Mouse (Mus musculus) adrenal gland, adult 8-10 months (tissue): ENCODE results near the gene Smpd4. TPM values are rescaled to one million over a fixed set of nuclear protein-coding genes. Genes with fewer than 3 reads are reported as not detected.
"Not testable (repeated sequence)": the region's sequence is repeated elsewhere in the genome, so short reads cannot be mapped to it uniquely, and the experiment has no call there.

ENCODE experiments used
- DNase-seq: peaks from one replicate; pipeline ENCODE4 v3.0.0; 2022
- total RNA-seq, 4 experiments: library from RNA; stranded (reverse); gene quantifications; 2 replicates each; pipeline ENCODE4 v1.2.4; 2022

The Smpd4 gene
- 10 to 100 TPM; 33.4 to 48.2 (median 40.4) TPM for total RNA-seq

GRCm38 (mm10) chr16:17619198-17620105, at the start of gene Smpd4:
Gene Smpd4 (plus strand): TSS chr16:17619354.
- peak; percentile 78 for DNase-seq

- peak; percentile 42 for DNase-seq
Measured at GRCm38 (mm10) chr16:17575870-17576824, 43.0 kb upstream of the Smpd4 start.

- no peak for DNase-seq
Measured at GRCm38 (mm10) chr16:17576825-17577215, 42.3 kb upstream of the Smpd4 start.

- DNase-seq = no peak
Measured at GRCm38 (mm10) chr16:17583064-17583463, 36.1 kb upstream of the Smpd4 start, which contains the start of gene Slc7a4. Gene Slc7a4 (minus strand): TSS chr16:17583214.

GRCm38 (mm10) chr16:17584555-17584954, 34.6 kb upstream of the Smpd4 start:
- DNase-seq = peak; percentile 23

- no peak for DNase-seq
Measured at GRCm38 (mm10) chr16:17590731-17591130, 28.4 kb upstream of the Smpd4 start.

- DNase-seq = no peak
Measured at GRCm38 (mm10) chr16:17600944-17601562, 18.1 kb upstream of the Smpd4 start.

DNA sequence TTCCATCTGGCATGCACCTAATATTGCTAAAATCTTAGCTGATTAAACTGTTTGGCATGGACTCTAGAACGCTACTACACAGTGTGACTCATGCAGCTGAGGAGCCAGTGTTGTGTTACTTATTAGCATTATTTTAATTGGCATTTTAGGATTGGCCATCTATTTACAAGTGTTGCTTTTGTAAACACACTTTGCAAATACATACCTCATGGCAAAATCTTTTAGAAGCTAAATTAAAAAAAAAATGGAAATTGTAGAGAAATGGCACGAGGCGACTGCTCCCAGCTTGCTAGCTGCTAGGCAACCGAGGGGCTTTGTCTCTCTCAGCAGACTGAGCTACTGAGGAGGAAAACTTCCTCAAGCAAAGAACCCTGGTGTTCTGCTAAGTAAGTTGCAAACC, 14.2 kb upstream of the Smpd4 start:
- DNase-seq = no peak

DNA sequence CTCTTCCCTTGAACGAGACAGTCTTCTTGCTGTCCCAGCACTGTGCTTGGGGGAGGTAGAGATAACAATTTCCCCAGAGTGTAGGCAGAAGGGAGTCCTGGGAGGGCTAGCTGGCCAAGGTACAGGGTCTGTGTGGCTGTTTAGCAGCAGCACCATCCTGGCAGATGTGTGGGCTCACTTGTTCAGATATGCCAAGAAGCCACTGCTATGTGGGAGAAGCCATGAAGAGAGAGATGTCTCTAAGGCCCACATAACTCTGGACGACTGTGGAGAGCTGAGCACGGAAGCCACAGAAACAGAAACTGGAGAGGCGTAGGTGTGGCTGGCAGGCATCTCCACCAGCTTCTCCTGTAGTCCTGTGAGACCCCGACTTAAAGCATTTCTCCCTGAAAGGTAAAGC, 13.5 kb upstream of the Smpd4 start:
- DNase-seq = no peak

- DNase-seq = no peak
Measured at GRCm38 (mm10) chr16:17611383-17611782, 7.8 kb upstream of the Smpd4 start.

DNA sequence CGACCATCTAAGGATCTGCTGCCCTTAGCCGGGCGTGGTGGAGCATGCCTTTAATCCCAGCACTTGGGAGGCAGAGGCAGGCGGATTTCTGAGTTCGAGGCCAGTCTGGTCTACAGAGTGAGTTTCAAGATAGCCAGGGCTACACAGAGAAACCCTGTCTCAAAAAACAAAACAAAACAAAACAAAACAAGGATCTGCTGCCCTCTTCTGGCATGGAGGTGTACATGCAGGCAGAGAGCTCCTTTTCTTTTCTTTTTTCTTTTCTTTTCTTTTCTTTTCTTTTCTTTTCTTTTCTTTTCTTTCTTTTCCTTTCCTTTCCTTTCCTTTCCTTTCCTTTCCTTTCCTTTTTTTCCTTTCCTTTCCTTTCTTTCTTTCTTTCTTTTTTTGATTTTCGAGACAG, 4.4 kb upstream of the Smpd4 start:
- not testable (repeated sequence) for DNase-seq

DNA sequence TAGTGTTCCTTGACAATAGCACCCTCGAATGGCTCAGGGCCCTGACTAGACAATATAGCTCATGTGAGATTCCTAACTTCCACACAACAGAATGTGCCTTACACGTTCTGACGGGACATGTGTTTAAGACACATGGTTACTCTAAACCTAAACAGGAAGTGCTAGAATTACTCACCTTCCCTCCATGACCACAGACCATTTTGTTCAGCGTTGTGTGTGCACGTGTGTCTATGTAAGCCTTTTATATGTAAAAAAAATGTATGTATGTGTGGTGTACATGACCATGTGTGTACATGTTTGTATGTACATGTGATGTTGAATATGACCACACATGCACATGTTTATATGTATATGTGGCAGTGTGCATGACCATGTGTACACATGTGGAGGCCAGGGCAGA, 2.9 kb upstream of the Smpd4 start:
- DNase-seq = no peak

GRCm38 (mm10) chr16:17617922-17618565, 1.1 kb upstream of the Smpd4 start:
- no peak for DNase-seq

GRCm38 (mm10) chr16:17621936-17622335, 2.8 kb downstream of the Smpd4 start:
- no peak for DNase-seq

DNA sequence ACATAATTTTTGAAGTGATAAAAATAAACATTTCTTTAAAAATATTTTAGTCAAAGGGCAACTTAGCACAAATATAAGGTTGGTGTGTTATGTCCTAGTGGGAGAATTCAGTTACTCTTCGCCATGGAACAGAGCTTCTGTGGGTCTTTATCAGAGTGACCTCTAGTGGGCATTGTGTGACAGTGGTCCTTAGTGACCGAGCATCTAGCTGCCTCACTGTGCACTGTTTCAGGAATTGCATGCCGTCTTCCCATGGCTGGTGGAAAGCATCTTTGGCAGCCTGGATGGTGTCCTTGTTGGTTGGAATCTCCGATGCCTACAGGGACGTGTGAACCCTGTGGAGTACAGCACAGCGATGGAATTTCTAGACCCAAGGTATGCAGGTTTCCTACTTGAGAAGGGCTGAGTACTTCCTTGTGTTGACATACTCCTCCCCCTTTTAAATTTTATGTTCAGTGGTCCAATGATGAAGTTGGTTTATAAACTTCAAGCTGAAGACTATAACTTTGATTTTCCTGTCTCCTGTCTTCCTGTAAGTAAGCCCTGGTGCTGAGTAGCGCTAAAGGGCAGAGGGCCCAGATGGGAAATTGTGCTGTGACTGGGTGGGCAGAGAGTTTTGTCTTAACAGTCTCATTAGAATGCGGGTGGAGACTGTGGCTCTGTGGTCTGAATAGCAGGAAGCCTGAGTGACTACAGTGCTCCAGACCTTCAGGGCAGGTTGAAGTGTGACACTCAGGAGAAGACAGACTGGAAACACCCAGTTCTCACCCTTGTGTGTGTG, 6.5 kb downstream of the Smpd4 start:
- DNase-seq = no peak

GRCm38 (mm10) chr16:17626269-17626555, 7.1 kb downstream of the Smpd4 start:
- DNase-seq = no peak

DNA sequence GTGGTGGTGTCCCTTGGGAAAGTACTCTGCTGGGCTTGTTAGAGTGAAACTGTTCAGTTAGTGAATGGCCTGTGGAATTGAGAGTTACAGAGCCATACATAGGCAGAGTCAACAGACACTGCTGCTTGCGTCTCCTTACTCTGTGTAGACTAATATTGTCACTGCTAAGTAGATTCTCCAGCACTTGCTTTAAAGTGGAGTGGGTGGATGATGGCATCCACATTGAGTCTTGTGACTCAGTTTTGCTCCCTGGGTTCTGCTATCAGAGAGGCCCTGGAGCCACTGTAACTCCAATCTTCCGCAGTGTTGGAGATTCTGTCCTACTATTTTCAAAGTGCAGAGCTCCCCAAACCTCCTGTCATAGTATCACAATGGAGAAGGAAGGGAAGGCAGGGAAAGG, 13.4 kb downstream of the Smpd4 start:
- DNase-seq = no peak

- DNase-seq = no peak
Measured at GRCm38 (mm10) chr16:17633481-17634181, 14.5 kb downstream of the Smpd4 start.

DNA sequence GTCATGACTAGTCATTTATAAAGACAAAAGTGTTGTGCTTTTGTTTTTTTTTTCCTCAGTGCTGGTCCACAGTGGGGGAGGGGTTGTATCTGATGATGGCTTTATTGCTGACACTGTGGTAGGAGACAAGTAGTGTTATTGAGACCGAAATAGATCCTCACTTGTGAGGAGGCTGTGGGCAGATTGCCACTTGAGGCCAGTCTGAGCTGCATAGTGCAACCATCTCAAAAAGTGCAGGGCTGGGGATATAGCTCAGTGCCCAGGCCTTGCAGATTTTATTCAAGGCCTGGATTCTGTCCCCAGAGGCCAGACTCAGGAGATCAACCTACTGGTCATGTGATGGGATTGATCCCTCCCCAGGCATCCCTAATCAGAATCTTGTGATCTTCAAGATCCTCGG, 17.8 kb downstream of the Smpd4 start:
- DNase-seq = no peak

- DNase-seq = no peak
Measured at GRCm38 (mm10) chr16:17637610-17638009, 18.5 kb downstream of the Smpd4 start.
